Mouse (Mus musculus): Measurements from ENCODE around the gene Dcaf4. TPM values are rescaled to one million over a fixed set of nuclear protein-coding genes. Genes with fewer than 3 reads are reported as not detected.

Gene Dcaf4
- polyA plus RNA-seq, 1 experiment from 2014 or later, result 19.7 TPM

DNA sequence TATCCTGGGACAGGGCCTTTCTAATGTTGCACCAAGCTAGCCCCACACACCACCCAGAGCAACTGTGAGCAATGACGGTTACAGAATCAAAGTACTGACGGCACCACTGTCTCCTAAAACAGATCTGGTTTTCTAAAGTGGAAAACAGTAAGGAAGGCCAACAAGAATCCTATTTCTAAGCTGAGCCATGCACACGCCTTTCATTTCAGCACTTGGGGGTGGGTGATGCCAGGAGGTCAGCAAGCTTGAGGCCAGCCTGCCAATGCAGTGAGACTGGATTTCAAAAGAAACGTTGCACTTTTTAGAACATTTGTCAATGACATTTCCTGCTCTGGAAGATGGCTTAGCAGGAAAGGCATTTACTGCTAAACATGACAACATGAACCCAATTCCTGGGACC is 33.5 kb downstream of the Dcaf4 start:
- Histone ChIP-seq H3K27ac (replicated peaks) (no peak overlapping the region), H3K4me2 (replicated peaks; ENCODE audit: low read depth) (no peak overlapping the region), H3K4me1 (replicated peaks; ENCODE audit: control insufficient read depth, insufficient read depth) (no peaks in the 10 kb centered on the region), H3K9me3 (ENCODE audit: control insufficient read depth, low read length) (no peaks in the 10 kb centered on the region), H3K4me3 (ENCODE audit: low read depth, low read length) (no peak overlapping the region), H3K9ac (ENCODE audit: low read length) (no peak overlapping the region), H3K36me3 (ENCODE audit: control insufficient read depth, insufficient read depth, low read length) (peaks cover 38% of the 10 kb centered on the region), H3K27me3 (ENCODE audit: control insufficient read depth, insufficient read depth, low read length) (no peaks in the 10 kb centered on the region)
- TF ChIP-seq CTCF (IDR thresholded peaks at IDR 0.05; ENCODE audit: low read depth), result no peak
- 74% methylated on average over 4 of the region's 4 CpGs for WGBS
- DNase-seq (ENCODE audit: low spot score), result no peak
- no peak for ATAC-seq (ENCODE audit: low FRiP score, low TSS enrichment)

DNA sequence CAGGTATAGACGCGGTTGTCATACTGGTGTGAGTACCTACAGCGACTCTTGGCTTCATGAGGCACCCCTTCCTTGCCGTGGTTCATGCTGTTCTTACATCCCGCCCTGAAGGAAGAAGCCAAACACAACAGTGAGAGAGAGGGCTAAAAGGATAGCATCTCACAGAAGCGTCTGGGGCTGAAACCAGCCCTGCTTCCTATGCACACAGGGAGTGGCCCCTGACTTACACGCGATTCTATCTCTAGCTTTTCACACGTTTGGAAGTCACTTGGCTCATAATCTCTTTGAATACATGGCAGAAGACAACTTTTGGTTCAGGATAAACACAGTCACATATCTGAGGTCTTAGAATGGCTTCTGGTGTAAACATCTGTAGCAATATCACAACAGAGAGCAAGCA is 35.3 kb downstream of the Dcaf4 start:
- WGBS, result 60% methylated on average over 9 of the region's 9 CpGs
- no peaks in the 10 kb centered on the region for H3K4me1 ChIP-seq (replicated peaks; ENCODE audit: control insufficient read depth, insufficient read depth)
- no peak for DNase-seq (ENCODE audit: low spot score)
- H3K36me3 ChIP-seq (ENCODE audit: control insufficient read depth, insufficient read depth, low read length), result peaks cover 38% of the 10 kb centered on the region
- no peak overlapping the region for H3K4me3 ChIP-seq (ENCODE audit: low read depth, low read length)
- no peak for ATAC-seq (ENCODE audit: low FRiP score, low TSS enrichment)
- no peak overlapping the region for H3K9ac ChIP-seq (ENCODE audit: low read length)
- H3K27me3 ChIP-seq (ENCODE audit: control insufficient read depth, insufficient read depth, low read length), result no peaks in the 10 kb centered on the region
- TF ChIP-seq CTCF (IDR thresholded peaks at IDR 0.05; ENCODE audit: low read depth), result no peak
- TF ChIP-seq EP300 (optimal IDR thresholded peaks at IDR 0.05), result no peak
- no peaks in the 10 kb centered on the region for H3K9me3 ChIP-seq (ENCODE audit: control insufficient read depth, low read length)
- H3K27ac ChIP-seq (replicated peaks), result no peak overlapping the region
- no peak overlapping the region for H3K4me2 ChIP-seq (replicated peaks; ENCODE audit: low read depth)

GRCm38 (mm10) chr12:83558496-83558895 is 38.2 kb downstream of the Dcaf4 start:
- no peaks in the 10 kb centered on the region for H3K4me1 ChIP-seq (replicated peaks; ENCODE audit: control insufficient read depth, insufficient read depth)

DNA sequence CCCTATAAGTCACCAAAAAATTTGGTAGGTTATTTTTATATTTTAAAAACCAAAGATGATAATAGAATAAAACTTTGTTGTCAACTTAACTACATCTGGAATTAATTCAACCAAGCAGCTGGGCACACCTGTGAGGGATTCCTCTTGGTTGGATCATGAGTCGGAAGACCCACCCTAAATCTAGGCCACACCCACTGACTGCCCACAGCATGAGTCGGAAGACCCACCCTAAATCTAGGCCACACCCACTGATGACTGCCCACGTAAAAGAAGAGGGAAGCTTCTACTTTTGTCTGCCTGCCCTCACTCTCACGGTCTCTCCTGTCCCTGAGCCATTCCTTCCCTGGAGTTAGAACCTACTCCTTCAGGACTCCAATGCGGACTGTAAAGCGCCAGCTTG is 39.9 kb downstream of the Dcaf4 start:
- Histone ChIP-seq H3K9ac (ENCODE audit: low read length) (no peak overlapping the region), H3K27ac (replicated peaks) (no peak overlapping the region), H3K27me3 (ENCODE audit: control insufficient read depth, insufficient read depth, low read length) (no peaks in the 10 kb centered on the region), H3K9me3 (ENCODE audit: control insufficient read depth, low read length) (no peaks in the 10 kb centered on the region), H3K4me3 (ENCODE audit: low read depth, low read length) (no peak overlapping the region), H3K4me2 (replicated peaks; ENCODE audit: low read depth) (no peak overlapping the region), H3K36me3 (ENCODE audit: control insufficient read depth, insufficient read depth, low read length) (peaks cover 37% of the 10 kb centered on the region), H3K4me1 (replicated peaks; ENCODE audit: control insufficient read depth, insufficient read depth) (no peaks in the 10 kb centered on the region)
- DNase-seq (ENCODE audit: low spot score), result no peak
- 61% methylated on average over 6 of the region's 6 CpGs for WGBS
- ATAC-seq (ENCODE audit: low FRiP score, low TSS enrichment), result no peak
- TF ChIP-seq CTCF (IDR thresholded peaks at IDR 0.05; ENCODE audit: low read depth) (no peak), EP300 (optimal IDR thresholded peaks at IDR 0.05) (no peak)

More at GRCm38 (mm10) chr12:83558496-83558895, 38.2 kb downstream of the Dcaf4 start:
- H3K9ac ChIP-seq (ENCODE audit: low read length), result no peak overlapping the region
- H3K4me3 ChIP-seq (ENCODE audit: low read depth, low read length), result no peak overlapping the region
- no peak for TF ChIP-seq CTCF (IDR thresholded peaks at IDR 0.05; ENCODE audit: low read depth)
- TF ChIP-seq EP300 (optimal IDR thresholded peaks at IDR 0.05), result no peak
- no peak overlapping the region for H3K27ac ChIP-seq (replicated peaks)
- no peak for ATAC-seq (ENCODE audit: low FRiP score, low TSS enrichment)
- DNase-seq (ENCODE audit: low spot score), result no peak
- no peaks in the 10 kb centered on the region for H3K27me3 ChIP-seq (ENCODE audit: control insufficient read depth, insufficient read depth, low read length)
- H3K36me3 ChIP-seq (ENCODE audit: control insufficient read depth, insufficient read depth, low read length), result peaks cover 36% of the 10 kb centered on the region
- H3K4me2 ChIP-seq (replicated peaks; ENCODE audit: low read depth), result no peak overlapping the region
- 91% methylated on average over 7 of the region's 7 CpGs for WGBS
- H3K9me3 ChIP-seq (ENCODE audit: control insufficient read depth, low read length), result no peaks in the 10 kb centered on the region

- ATAC-seq (ENCODE audit: low FRiP score, low TSS enrichment) (no peak), DNase-seq (ENCODE audit: low spot score) (no peak)
- Histone ChIP-seq H3K4me1 (replicated peaks; ENCODE audit: control insufficient read depth, insufficient read depth) (no peaks in the 10 kb centered on the region), H3K36me3 (ENCODE audit: control insufficient read depth, insufficient read depth, low read length) (peaks cover 36% of the 10 kb centered on the region), H3K27ac (replicated peaks) (no peak overlapping the region), H3K4me2 (replicated peaks; ENCODE audit: low read depth) (no peak overlapping the region), H3K4me3 (ENCODE audit: low read depth, low read length) (no peak overlapping the region), H3K27me3 (ENCODE audit: control insufficient read depth, insufficient read depth, low read length) (no peaks in the 10 kb centered on the region), H3K9ac (ENCODE audit: low read length) (no peak overlapping the region), H3K9me3 (ENCODE audit: control insufficient read depth, low read length) (no peaks in the 10 kb centered on the region)
- WGBS, result 85% methylated on average over 3 of the region's 3 CpGs
- TF ChIP-seq EP300 (optimal IDR thresholded peaks at IDR 0.05), result no peak
- TF ChIP-seq CTCF (IDR thresholded peaks at IDR 0.05; ENCODE audit: low read depth), result no peak
These were observed 42.3 kb downstream of the Dcaf4 start for GRCm38 (mm10) chr12:83562589-83562988.

DNA sequence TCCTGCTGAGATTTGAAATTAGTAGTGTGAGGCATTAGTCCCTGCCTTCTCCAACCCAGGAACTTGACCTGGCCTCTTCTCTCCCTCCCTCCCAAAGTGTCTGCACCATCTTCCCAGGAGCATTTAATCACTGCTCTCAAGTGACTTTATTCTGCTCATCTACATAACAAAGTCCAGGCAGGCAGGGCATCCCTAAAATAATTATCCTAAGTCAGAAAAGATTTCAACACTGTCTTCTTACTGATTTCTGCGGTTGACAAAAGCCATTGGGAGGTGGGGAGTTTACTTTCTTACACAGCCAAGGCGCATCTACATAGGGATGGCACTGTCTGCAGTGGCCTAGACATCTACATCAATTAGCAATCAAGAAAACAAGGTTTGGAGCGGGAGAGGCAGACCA is 49.6 kb downstream of the Dcaf4 start:
- Histone ChIP-seq H3K4me1 (replicated peaks; ENCODE audit: control insufficient read depth, insufficient read depth) (no peaks in the 10 kb centered on the region), H3K27me3 (ENCODE audit: control insufficient read depth, insufficient read depth, low read length) (no peaks in the 10 kb centered on the region), H3K4me2 (replicated peaks; ENCODE audit: low read depth) (no peak overlapping the region), H3K27ac (replicated peaks) (no peak overlapping the region), H3K36me3 (ENCODE audit: control insufficient read depth, insufficient read depth, low read length) (peaks cover 20% of the 10 kb centered on the region), H3K4me3 (ENCODE audit: low read depth, low read length) (no peak overlapping the region), H3K9ac (ENCODE audit: low read length) (no peak overlapping the region), H3K9me3 (ENCODE audit: control insufficient read depth, low read length) (no peaks in the 10 kb centered on the region)
- no peak for ATAC-seq (ENCODE audit: low FRiP score, low TSS enrichment)
- DNase-seq (ENCODE audit: low spot score), result no peak
- 82% methylated on average over 3 of the region's 3 CpGs for WGBS
- TF ChIP-seq EP300 (optimal IDR thresholded peaks at IDR 0.05) (no peak), CTCF (IDR thresholded peaks at IDR 0.05; ENCODE audit: low read depth) (no peak)
